Mouse (Mus musculus) midbrain, embryonic 10.5 days (tissue): ENCODE measurements around the gene Dyrk3. TPM values are rescaled to one million over a fixed set of nuclear protein-coding genes. Genes with fewer than 3 reads are reported as not detected.
A peak's percentile ranks its signal among the peaks of the same experiment; 100 is the strongest.
"Not testable (repeated sequence)": the region's sequence is repeated elsewhere in the genome, so short reads cannot be mapped to it uniquely, and the experiment has no call there.

Experiments
- DNase-seq: peaks from one replicate; pipeline ENCODE4 v3.0.0-alpha.2; 2017; ENCODE audit warnings: low spot score
- H3K27ac ChIP-seq: fragments of 300-500 bp; sonication (generic); replicated peaks from 2 replicates; pipeline ENCODE4 v1.5.1; 2016; ENCODE audit warnings: mild to moderate bottlenecking
- H3K27me3 ChIP-seq: fragments of 300-500 bp; sonication (generic); 2 replicates; pipeline ENCODE4 v1.6.1; 2016; ENCODE audit warnings: low read depth, mild to moderate bottlenecking; ENCODE audit not compliant: poor library complexity, severe bottlenecking
- H3K36me3 ChIP-seq: fragments of 300-500 bp; sonication (generic); 2 replicates; pipeline ENCODE4 v1.6.1; 2016; ENCODE audit warnings: mild to moderate bottlenecking, moderate library complexity
- H3K4me1 ChIP-seq: fragments of 300-500 bp; sonication (generic); 2 replicates; pipeline ENCODE4 v1.6.1; 2016
- H3K4me3 ChIP-seq: fragments of 300-500 bp; sonication (generic); 2 replicates; pipeline ENCODE4 v1.5.1; 2016; ENCODE audit warnings: mild to moderate bottlenecking, moderate library complexity
- H3K9me3 ChIP-seq: fragments of 300-500 bp; sonication (generic); replicated peaks from 2 replicates; pipeline ENCODE4 v1.6.1; 2016; ENCODE audit warnings: mild to moderate bottlenecking
- WGBS: fragments of 180-500 bp; shearing (Covaris S2); methylation state at CpG from one replicate; pipeline ENCODE4 v1.1.7; 2016; 5-methylcytosine and 5-hydroxymethylcytosine counted together
- polyA plus RNA-seq: library from polyadenylated mRNA; unstranded; fragments of >200 nt; fragmentation: Nextera tagmentation; extraction: Ambion mirVana; gene quantifications from 2 replicates; pipeline ENCODE4 v1.2.1, GENCODE M21; 2016

Gene Dyrk3
- polyA plus RNA-seq, 1 experiment from 2014 or later = 15.4 TPM

DNA sequence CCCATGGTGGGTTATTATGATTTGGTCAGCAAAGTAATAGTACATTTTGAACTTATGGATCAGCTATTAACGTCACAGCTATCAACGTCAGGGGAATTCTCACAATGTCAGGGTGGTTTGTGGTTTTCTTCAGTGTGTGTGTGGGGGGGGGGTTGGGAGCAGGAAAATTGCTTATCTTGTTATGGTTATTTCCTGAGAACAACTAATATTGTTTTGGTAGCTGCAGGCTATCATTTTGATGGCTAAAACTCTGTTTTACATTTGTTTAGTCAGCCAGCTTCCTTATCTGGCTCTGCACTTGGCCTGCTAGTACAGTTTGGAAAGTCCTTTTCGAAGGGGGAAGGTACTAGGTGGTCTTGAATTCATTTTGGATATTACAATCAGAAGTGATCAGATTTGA is 7.1 kb upstream of the Dyrk3 start:
- 86% methylated on average over 3 of the region's 3 CpGs for WGBS
- H3K9me3 ChIP-seq, DNase-seq, H3K27ac ChIP-seq, H3K36me3 ChIP-seq, H3K4me1 ChIP-seq, H3K27me3 ChIP-seq, H3K4me3 ChIP-seq: not testable (repeated sequence)

DNA sequence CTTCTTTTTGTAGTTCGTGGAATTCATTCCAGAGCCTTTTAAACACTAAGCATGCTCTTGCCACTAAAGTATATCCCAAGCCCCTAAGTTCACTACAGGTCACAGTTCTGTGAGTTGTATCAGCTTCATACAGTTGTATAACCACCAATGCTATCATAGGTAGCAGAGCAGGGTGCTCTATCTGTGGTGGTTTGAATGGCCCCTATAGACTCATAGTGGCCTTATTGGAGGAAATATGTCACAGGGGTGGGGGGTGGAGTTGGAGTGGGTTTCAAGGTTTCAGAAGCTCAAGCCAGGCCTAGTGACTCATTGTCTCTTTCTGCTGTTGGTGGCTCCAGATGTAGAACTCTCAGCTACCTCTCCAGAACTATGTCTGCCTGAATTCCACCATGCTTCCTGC is 4.3 kb upstream of the Dyrk3 start:
- DNase-seq = no peak
- H3K4me1 ChIP-seq = peaks cover 11% of the 10 kb centered on the region
- no peak overlapping the region for H3K4me3 ChIP-seq
- H3K27me3 ChIP-seq = no peaks in the 10 kb centered on the region
- WGBS = 64% methylated on average over 1 of the region's 1 CpGs
- no peaks in the 10 kb centered on the region for H3K9me3 ChIP-seq
- no peaks in the 10 kb centered on the region for H3K36me3 ChIP-seq
- H3K27ac ChIP-seq = no peak overlapping the region

DNA sequence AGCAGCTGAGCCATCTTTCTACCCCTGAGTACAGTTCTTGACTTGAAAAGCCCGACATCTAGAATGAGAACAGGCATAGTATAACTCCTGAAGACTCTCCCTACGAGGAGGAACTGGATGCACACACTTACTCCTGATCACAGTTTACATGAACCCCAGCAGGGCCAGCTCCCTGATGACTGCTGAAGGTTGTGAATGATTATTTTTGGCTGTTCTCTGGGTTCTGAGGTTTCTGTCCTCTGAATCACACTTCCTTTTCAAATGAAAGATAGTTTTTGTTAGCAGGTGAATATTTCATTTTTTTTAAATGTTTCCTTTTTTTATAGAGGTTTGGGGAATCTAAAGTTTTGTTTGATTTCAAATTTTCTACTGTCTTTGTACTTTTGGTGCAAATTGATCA is 3.3 kb upstream of the Dyrk3 start:
- Histone ChIP-seq H3K9me3 (no peaks in the 10 kb centered on the region), H3K27ac (no peak overlapping the region), H3K4me3 (no peak overlapping the region), H3K36me3 (no peaks in the 10 kb centered on the region), H3K27me3 (no peaks in the 10 kb centered on the region), H3K4me1 (peaks cover 20% of the 10 kb centered on the region)
- WGBS = 67% methylated on average over 2 of the region's 2 CpGs
- DNase-seq = no peak

DNA sequence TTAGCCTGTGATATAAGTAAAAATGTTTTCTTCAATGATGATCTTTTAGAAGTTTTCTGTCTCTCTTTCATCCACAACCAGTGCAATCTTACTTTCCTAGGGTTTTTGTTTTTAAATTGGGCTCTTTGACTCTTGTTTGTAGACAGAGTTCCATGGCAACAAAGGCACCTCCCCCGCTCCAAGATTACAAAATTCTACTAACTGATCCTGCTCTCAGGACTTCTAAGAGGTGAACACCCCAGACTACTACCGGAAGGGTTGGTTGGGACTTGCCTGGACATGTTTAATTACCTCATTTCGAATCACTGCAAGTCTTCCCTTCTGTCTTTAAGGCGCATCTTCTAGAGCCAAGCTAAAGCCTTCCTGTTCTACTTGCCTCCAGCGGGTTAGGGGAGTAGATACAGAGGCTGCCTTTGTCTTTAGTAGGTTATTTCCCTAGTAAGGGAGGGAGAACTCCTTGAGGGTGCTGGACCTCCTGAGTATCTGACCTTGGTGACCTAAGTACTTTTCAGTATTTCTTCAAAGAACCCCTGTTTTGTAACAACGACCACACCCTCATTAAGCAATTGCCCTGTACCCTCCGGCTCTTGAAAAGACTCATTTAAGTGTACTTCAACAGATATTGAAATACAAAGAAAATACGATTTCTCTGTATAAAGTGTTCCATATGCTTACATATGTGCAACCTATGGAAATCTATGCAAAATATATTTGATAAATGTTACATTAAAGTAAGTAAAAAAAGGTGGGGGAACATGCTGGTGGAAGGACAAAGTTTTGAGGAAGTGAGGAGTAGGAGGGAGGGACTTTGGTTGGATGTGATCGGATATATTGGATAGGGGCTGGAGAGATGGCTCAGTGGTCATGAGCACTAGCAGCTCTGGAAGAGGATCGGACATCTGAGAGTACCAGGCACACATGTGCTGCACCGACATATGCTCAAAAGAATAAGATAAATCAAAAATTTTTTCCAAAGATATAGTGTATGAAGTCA is 1.3 kb upstream of the Dyrk3 start:
- no peaks in the 10 kb centered on the region for H3K27me3 ChIP-seq
- H3K36me3 ChIP-seq = peaks cover 13% of the 10 kb centered on the region; the same call in 1 of the 2 replicates
- peaks cover 40% of the 10 kb centered on the region for H3K4me1 ChIP-seq
- H3K9me3 ChIP-seq = no peaks in the 10 kb centered on the region
- H3K4me3 ChIP-seq = peak overlapping the region; percentile 87
- DNase-seq = no peak
- 74% methylated on average over 11 of the region's 11 CpGs for WGBS
- H3K27ac ChIP-seq = peak overlapping the region; percentile 98; the same call in 1 of the 2 replicates

DNA sequence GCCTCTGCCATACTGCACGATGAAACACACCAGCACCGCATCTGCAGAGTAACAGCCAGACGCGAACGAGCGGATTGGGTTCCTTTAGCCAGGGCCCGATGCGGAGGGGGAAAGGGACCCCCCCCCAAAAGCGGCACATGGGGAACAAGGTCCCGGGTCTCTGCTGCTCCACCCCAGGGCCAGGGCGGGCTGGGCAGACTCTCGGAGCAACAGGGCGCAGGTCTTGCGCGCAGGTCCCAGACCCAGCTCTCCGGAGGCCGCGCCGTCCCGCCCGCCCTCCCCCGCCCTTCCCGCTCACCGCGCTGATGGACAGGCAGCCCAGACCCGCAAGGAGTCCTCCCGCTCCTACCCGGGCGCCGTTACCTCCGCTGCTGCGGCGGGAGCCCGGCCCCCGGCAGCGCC is 422 bp downstream of the Dyrk3 start:
- no peak for DNase-seq
- H3K9me3 ChIP-seq = no peaks in the 10 kb centered on the region
- H3K36me3 ChIP-seq = peaks cover 29% of the 10 kb centered on the region
- H3K4me3 ChIP-seq = peak overlapping the region; percentile 87
- WGBS = under 1% methylated on average over 34 of the region's 36 CpGs
- peak overlapping the region; percentile 98 for H3K27ac ChIP-seq
- peaks cover 45% of the 10 kb centered on the region for H3K4me1 ChIP-seq
- H3K27me3 ChIP-seq = no peaks in the 10 kb centered on the region

DNA sequence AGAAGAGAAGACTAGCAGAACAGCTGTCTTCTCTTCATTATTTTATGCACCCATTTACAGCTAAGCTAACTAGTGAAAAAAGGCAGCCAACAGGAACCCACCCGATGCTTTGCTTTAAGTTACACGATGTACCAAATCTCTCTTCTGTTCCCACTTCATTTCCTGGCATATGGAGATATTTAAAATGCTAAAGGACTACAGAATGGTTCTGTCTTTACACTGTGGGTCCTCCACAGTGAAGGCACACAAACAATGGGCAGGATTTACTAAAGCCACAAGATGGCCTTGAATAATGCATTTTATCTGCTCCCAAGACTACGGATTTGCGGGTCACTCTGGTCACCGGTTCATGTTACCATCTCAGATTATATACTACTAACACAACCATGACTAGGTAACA is 1.0 kb downstream of the Dyrk3 start:
- H3K4me1 ChIP-seq = peaks cover 45% of the 10 kb centered on the region
- peak overlapping the region; percentile 98 for H3K27ac ChIP-seq
- H3K36me3 ChIP-seq = peaks cover 35% of the 10 kb centered on the region
- no peaks in the 10 kb centered on the region for H3K9me3 ChIP-seq
- WGBS = 11% methylated on average over 5 of the region's 5 CpGs
- H3K4me3 ChIP-seq = peak overlapping the region; percentile 87
- H3K27me3 ChIP-seq = no peaks in the 10 kb centered on the region
- no peak for DNase-seq

DNA sequence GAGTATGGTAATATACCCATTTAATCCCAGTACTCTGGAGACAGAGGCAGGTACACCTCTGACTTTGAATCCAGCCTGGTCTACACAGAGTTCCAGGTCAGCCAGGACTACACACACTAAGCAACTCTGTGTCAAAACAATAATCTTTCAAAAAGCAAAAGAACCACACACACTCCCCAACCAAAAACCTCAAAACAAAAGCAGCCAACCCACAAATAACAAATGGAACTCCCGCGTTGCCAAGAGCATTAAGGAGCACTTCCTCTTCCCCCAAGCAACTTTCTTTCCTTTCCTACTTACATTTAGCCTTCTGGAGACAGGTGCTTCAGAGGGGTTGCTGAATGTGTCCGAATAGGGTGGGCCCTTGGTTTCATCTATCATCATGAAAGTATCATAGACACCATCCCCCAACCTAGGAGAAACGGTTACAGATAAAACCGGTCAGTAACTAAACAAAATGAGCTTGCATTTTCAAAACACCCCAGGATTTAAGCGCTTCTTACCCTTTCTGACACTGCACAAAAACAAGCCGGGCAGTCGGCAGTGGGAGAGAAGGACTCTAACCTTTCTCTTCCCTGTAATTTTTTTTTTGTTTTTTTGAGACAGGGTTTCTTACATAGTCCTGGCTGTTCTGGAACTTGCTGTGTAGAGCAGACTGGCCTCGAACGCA is 2.0 kb downstream of the Dyrk3 start:
- 89% methylated on average over 10 of the region's 10 CpGs for WGBS
- peaks cover 45% of the 10 kb centered on the region for H3K36me3 ChIP-seq
- H3K27ac ChIP-seq = peak overlapping the region; percentile 98; the same call in 1 of the 2 replicates
- H3K4me3 ChIP-seq = peak overlapping the region; percentile 87
- H3K4me1 ChIP-seq = peaks cover 45% of the 10 kb centered on the region
- H3K9me3 ChIP-seq = no peaks in the 10 kb centered on the region
- no peak for DNase-seq
- no peaks in the 10 kb centered on the region for H3K27me3 ChIP-seq

DNA sequence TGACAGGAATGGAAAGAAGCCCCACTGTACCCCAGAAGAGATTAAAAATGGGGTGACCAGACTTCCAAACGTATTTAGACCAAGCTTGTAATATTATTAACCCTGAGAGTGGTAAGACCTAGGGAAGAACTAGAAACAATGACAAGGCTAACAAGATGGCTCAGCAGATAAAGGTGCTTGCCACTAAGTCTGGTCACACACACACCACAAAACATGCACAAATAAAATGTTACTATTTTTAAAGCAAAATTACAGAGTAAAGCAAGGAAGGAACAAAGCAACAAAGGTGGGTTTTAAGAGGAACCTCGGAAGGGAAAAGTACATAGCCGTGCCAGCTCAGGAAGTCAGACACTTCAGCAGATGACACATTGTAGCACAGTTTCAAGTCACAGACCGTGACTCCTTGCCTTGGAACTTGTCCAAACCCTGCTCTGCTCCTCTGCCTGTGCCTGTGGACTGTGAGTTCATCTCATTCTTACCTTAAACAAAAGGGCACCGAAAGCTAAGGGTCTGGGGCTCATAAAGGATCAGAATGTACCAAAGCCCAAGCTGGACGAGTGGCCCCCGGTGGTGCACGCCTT is 3.1 kb downstream of the Dyrk3 start:
- Histone ChIP-seq H3K9me3 (no peaks in the 10 kb centered on the region), H3K4me1 (peaks cover 45% of the 10 kb centered on the region), H3K27ac (0 out of 2 replicates have a peak overlapping the region, but pooled peaks have one; percentile 14), H3K27me3 (no peaks in the 10 kb centered on the region), H3K4me3 (peak overlapping the region; percentile 26; the same call in 1 of the 2 replicates), H3K36me3 (peaks cover 56% of the 10 kb centered on the region)
- 77% methylated on average over 8 of the region's 8 CpGs for WGBS
- DNase-seq = no peak

DNA sequence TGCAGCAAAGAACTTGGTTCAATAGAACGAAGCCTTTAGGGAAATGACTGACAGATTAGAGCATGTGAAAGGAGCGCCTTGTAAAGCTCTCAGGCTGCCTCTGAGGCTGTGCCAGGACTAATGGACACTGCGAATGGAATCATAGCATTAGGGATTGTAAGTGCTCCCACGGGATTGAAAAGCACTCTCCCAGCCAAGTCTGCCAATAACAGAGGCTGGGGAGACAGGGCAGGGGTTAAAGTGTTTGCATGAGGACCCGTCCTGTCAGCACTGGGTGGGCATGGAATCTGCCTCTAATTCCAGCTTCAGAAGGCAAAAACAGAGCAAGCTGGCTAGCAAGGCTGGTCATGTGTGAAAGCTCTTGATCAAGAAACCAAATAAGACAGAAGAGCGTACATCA is 3.9 kb downstream of the Dyrk3 start:
- WGBS = 60% methylated on average over 6 of the region's 6 CpGs
- Histone ChIP-seq H3K9me3 (peaks cover 6% of the 10 kb centered on the region; the same call in 1 of the 2 replicates), H3K4me1 (peaks cover 43% of the 10 kb centered on the region), H3K4me3 (peak overlapping the region; percentile 20; the same call in 1 of the 2 replicates), H3K36me3 (peaks cover 64% of the 10 kb centered on the region), H3K27ac (0 out of 2 replicates have a peak overlapping the region, but pooled peaks have one; percentile 30), H3K27me3 (no peaks in the 10 kb centered on the region)
- DNase-seq = no peak

DNA sequence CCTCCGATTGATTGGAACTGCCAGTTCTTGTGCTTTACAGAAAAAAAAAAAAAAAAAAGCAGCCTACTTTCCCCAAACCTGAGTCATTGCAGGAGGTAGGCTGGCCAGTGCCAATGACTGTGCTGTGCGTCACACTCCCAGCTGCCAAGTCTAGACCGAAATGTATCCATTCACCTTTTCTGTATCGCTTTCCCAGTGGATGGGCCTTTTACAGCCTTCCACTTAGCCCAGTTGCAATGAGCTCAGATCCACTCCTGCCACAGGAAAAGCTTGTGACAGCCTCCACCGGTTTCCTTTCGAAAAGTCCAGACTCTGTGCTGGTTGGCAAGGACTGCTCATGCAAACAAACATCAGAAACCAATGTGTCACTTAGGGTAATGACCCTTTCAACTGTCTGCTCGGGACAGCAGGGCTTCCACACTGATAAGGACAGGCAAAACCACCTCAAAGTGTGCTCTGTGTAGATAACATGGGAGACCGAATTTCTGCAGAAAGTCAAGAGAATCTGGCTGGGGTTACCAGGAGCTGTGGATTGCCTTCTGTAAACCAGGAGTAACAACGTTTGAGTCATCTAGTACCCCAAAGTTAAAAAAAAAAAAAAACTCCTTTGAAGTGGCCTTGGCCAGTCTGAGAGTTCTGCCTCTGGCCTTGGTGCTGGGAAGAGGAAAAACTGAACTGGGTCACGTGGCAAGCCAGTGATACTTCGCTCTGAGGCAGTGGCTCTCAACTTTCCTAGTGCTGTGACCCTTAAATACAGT is 12.0 kb downstream of the Dyrk3 start:
- DNase-seq = no peak
- 82% methylated on average over 11 of the region's 11 CpGs for WGBS
- no peaks in the 10 kb centered on the region for H3K4me1 ChIP-seq
- H3K4me3 ChIP-seq = no peak overlapping the region
- no peak overlapping the region for H3K27ac ChIP-seq
- peaks cover 11% of the 10 kb centered on the region; the same call in 1 of the 2 replicates for H3K9me3 ChIP-seq
- H3K27me3 ChIP-seq = no peaks in the 10 kb centered on the region
- peaks cover 57% of the 10 kb centered on the region for H3K36me3 ChIP-seq

DNA sequence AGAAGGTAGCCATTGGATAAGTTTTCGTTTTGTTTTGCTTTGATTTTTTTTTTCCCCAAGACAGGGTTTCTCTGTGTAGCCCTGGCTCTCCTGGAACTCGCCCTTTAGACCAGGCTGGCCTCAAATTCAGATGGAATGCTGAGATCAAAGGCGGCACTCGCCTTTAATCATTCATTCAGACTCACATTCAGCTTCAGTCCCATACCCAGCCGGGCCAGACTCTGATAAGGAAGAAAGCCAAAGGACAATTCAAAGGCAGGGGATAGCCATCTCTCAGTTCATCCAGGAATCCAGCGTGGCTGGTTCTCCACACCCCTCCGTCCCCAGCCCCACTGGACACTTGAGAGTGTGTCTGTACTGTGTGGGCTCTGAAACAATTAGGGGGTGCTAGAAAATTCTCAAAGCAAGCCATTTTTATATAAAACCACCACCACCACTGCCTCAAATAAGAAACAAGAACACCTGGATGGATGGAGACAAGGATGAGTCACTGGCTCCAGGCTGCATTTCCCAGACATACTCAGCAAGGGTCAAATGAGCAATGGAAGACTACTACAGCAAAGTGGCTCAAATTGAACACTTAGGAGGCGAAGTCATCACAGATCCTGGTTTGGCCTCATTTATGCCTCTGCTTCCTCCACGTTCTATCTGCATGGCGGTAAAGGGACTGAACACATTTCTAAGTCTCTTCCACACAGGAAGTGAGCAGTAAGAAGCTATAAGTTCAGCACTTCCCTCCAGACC is 14.4 kb downstream of the Dyrk3 start:
- peaks cover 32% of the 10 kb centered on the region for H3K36me3 ChIP-seq
- no peak overlapping the region for H3K4me3 ChIP-seq
- DNase-seq = no peak
- no peaks in the 10 kb centered on the region for H3K9me3 ChIP-seq
- H3K27me3 ChIP-seq = no peaks in the 10 kb centered on the region
- H3K4me1 ChIP-seq = peaks cover 8% of the 10 kb centered on the region
- WGBS = 74% methylated on average over 10 of the region's 10 CpGs
- no peak overlapping the region for H3K27ac ChIP-seq
